Mouse (Mus musculus) gastrocnemius, adult 18-20 months (tissue): Measurements from ENCODE around the gene Fbxo42. TPM values are rescaled to one million over a fixed set of nuclear protein-coding genes. Genes with fewer than 3 reads are reported as not detected.

Experiments
- DNase-seq: peaks from one replicate; pipeline ENCODE4 v3.0.0; 2021; ENCODE audit warnings: low spot score
- total RNA-seq, 2 experiments: library from RNA; stranded (reverse); gene quantifications; 2 replicates each; pipeline ENCODE4 v1.2.3; 2021

The Fbxo42 gene
- total RNA-seq, 2 experiments from 2014 or later, result 10.8 to 11.2 TPM

DNA sequence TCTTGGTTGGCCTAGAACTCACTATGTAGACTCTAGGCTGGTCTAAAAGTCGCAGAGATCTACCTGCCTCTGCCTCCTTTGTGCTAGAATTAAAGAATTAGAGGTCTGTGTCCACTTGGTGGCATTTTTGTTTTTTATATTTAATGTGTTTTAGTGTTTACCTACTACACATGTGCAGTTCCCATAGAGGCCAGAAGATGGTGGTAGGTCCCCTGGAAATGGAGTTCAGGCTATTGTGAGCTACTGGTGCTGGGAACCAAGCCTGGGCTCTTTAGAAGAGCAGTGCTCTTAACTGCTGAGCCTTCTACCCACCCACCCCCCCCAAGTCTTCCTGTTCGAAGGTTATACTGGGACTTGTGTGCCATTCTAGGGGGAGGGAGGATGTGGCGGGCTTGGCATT is 19.4 kb downstream of the Fbxo42 start:
- no peak for DNase-seq

DNA sequence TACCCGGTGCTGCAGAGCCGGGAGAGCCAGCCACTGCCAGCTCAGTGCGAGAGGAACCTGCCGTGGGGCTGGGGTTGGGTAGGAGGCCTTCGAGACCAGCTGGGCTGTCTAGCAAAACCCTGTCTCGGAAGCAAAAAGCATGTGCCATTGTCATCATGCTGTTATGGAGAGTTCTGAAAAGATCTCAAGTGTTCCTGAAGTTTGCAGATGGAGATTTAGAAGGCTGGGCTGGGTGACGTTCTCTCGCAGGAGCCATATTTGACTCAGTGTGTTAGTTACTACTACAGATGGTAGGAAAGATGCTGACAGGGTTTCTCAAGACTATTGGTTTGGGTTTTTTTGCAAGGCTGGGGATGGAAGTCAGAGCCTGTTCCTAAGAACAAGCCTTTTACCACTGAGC is 24.4 kb downstream of the Fbxo42 start:
- DNase-seq, result no peak

GRCm38 (mm10) chr4:141175783-141176182 is 28.1 kb downstream of the Fbxo42 start:
- peak; percentile 3 for DNase-seq

- DNase-seq, result no peak
Measured at GRCm38 (mm10) chr4:141176328-141176838, 28.7 kb downstream of the Fbxo42 start.

DNA sequence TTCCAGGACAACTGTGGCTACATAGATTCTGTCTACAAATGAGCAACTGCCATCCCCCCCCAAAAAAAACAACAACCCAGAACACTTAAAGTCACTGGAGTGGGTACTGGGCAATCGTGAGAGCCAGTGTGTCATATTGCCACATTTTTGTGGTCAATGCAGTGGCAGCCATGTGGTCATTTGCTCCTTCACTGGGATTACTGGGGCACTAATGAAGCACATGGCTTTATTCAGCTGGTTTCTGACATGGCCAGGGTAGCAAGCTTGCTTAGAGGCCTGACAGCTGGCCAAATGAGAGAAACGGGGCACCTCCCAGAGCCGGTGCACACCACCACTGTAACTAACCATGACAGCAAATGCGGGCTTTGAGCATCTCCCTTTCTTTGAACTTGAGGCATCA is 30.8 kb downstream of the Fbxo42 start:
- no peak for DNase-seq

- DNase-seq, result no peak
Measured at GRCm38 (mm10) chr4:141180831-141181230, 33.1 kb downstream of the Fbxo42 start.

DNA sequence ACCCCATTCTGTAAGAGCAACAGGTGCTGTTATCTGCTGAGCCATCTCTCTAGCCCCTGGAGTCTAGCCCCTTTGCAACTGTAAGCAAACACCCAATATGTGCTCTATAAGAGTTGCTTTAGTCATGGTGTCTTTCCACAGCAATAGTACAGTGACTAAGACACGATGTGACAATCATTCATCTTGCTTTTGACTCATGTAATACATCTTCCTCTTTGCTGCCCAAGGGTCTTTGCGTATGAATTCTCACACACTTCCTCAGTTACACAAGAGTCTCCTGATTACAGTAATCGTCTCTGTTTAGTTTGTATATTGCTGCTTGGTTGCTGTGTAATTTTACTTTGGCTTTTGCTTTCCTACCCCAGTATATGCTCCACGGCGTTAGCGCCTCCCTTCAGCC is 34.3 kb downstream of the Fbxo42 start:
- DNase-seq, result no peak

GRCm38 (mm10) chr4:141183932-141184331 is 36.2 kb downstream of the Fbxo42 start:
- no peak for DNase-seq

DNA sequence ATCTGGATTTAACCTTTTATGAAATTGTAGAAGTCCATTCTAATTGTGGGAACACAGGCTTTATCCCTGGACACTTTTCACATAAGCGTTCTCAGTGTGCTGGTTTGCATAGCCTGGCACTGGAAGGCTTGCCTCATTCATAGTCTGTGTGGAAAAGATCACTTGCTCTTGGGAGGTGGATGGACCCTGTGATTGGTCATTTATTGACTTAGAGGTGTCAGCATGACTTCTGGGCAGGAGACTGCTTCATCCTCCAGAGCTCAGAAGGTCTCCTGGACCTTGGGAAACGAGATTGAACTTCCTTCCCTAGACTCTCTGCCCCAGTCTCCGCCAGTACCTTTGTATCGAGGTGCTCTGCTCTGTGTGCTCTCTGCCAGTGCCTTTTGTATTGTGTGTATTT is 36.7 kb downstream of the Fbxo42 start:
- no peak for DNase-seq

GRCm38 (mm10) chr4:141186923-141187836 is 39.5 kb downstream of the Fbxo42 start:
- DNase-seq, result no peak

DNA sequence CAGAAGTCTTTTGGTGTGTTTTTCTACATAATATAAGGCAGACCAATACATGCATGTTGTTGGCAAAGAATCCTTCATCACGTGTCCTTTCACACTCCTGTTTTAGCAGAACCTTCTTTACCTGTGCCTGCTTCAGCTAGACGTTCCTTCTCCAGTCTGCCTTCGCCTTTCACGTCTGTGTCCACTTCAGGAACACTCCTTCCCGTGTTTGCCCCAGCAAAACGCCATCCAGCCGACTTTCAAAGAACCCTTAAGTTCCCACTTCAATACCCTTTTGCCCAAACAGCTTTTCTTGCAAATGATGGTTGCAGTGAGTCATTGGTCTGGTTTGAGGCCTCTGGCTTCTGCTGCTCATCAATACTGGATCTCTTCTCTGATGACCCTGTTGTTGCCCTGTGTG is 43.6 kb downstream of the Fbxo42 start:
- no peak for DNase-seq

DNA sequence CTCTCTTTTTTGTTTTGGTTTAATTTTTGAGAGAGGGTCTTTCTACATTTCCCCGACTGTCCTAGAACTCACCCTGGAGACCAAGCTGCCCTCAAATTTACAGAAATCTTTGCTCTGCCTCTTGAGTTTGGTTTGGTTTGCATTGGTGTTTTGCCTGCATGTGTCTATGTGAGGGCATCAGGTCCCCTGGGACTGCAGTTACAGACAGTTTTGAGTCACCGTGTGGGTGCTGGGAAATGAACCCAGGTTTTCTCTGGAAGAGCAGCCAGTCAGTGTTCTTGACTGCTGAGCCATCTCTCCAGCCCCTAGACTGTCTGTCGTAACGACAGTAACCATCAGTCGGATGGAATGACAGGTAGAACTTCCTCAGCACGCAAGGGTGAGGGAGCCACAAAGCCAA is 46.8 kb downstream of the Fbxo42 start:
- DNase-seq, result no peak

DNA sequence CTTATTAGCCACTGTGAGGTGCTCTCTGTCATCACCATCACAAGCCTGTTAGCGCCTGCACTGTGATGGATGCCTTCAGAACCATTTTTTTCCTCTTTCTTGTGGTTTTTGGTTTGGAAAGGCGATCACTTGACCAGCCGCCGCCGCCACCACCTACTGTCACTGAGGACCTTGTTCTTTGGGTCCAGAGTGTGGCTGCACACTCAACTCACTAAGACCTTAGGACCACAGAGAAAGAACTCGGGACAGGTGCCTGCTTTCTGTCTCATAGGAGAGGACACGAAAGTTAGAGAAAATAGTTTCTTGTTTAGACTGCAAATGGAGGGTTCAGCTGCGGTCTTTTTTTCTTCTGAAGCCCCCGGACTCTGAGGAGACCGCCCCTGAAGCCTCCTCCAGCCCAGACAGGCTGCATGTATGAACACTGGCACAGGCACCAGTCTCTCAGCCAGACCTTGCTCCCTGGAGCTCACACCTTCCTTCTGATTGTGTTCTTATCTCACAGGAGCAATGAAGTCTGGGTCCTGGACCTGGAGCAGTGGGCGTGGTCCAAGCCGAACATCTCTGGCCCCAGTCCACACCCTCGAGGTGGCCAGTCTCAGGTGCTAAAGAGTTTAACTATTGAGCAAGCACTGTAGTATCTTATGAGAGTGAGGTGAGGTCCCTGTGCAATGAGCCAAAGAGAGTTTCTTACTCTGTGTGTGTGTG is 49.4 kb downstream of the Fbxo42 start:
- DNase-seq, result no peak

DNA sequence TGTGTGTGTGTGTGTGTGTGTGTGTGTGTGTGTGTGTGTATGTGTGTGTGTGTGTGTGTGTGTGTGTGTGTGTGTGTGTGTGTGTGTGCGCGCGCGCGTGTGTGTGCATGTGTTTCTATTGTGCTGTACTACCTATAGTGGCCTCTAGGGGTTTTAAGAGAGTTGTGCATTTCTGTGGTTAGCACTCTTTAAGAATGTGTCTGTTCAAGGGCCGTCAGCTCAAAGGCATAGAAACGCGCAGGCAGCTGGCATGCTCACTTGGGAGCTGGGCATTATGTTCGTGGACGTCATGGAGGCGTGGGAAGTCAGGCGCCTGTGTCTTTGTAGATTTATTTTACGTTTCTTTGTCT is 49.9 kb downstream of the Fbxo42 start:
- no peak for DNase-seq

DNA sequence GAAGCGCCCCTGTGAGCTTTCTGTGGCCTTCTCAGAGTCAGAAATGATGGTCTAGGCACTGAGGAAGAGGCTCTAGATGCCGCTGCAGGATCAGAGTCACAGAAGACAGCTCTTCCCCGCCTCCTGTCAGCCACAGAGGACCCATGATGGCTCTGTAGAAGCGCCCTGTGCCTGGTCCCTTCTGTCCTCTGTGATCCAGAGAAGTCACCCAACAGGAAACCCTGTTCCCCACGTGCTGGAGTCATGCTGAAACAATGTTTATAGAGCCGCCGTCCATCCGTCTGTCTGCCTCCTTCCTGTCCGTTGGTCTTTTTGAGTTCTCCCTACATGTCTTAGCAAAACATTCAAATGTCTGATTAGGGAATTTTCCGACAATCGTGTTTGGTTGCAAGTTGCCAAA is 53.2 kb downstream of the Fbxo42 start:
- no peak for DNase-seq

- no peak for DNase-seq
Measured at GRCm38 (mm10) chr4:141202192-141202591, 54.5 kb downstream of the Fbxo42 start.

GRCm38 (mm10) chr4:141204580-141205061 is 56.9 kb downstream of the Fbxo42 start:
- no peak for DNase-seq

- DNase-seq, result no peak
Measured at GRCm38 (mm10) chr4:141207081-141207480, 59.4 kb downstream of the Fbxo42 start.

DNA sequence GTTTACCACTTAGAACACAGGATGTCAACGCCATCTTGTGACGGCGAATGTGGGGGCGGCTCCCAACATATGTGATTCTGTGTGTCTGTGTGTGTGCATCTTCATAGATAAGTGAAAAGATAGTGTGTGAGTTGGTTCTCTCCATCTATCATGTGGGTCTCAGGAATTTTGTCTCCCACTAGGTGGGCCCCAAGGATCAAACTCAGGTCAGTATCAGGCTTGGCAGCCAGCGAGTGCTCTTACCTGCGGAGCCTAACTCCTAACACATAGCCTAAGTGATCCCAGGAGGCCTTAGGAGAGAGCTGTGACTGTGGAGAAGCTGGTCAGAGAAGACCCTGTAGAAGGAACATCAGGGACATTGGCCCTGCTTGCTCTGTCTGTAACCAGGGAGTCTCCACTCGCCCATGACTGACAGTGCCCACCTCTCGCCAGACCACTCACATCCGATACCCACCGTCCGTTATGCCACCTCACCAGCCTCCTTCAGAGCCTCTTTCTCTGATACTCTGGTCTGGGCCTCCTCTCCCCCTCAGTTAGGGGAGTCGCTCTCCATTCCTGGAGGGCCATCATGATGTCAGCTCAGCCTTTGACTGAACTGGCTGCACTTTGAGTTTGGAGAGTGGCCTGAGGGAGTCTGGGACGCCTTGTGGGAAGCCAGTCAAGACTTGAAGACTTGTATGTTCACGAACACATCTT is 63.0 kb downstream of the Fbxo42 start:
- no peak for DNase-seq

GRCm38 (mm10) chr4:141211646-141212045 is 63.9 kb downstream of the Fbxo42 start:
- no peak for DNase-seq

DNA sequence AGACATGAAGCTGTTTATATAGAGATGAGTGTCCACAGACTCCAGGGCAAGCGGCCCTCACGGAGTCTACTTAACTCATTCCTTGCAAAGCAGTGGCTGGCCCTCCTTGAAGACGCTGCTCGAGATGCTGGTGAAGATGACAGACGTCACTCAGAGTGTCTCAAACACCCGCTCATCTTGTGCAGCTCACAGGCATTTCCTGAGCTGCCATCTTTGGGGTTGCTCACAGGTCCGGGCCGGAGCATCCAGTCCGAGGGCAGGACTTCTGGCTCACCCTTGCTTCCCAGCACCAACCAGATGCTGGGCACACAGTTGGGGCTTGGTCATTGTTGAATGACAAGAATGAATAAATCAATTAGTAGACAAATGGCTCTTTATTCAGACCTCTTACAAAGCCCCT is 65.2 kb downstream of the Fbxo42 start:
- DNase-seq, result no peak

DNA sequence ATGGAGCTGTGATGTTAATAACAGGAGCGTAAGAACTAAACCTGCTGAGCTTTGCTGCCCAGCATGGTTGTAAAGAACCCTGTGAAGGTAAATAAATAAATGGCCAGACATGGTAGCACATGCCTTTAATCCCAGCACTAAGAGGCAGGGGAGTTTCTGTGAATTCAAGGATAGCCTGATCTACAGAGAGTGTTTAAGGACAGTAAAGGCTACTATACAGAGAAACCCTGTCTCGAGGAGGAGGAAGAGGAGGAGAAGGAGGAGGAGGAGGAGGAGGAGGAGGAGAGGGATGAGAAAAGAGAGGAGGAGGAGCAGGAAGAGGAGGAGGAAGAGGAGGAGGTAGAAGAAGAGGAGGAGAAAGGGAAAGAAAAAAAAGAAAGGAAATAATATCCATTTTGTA is 65.6 kb downstream of the Fbxo42 start:
- DNase-seq, result no peak
